Comparison of ENCODE assay signal across 15 mouse cellular contexts in genomic region chr3:55392605-55393004, GRCm38 (mm10).
A peak's percentile ranks its signal among the peaks of the same experiment; 100 is the strongest.
DNase-seq lines count a peak whose midpoint lies in the region; ATAC-seq and TF ChIP-seq lines count a peak whose summit lies in the region.
"Had no signal": no experiment of that assay in that cellular context is flagged by ENCODE, and none has a peak within 500 bp of the region (broad histone marks: within the 10 kb centered on the region; RNA-seq: fewer than 3 reads in every experiment).

No protein-coding gene starts in this region.

- H3K4me1 ChIP-seq in kidney, embryonic 15.5 days: 0 out of 2 replicates have a peak, but pooled peaks cover 4% of the 10 kb centered on the region
- H3K4me1 ChIP-seq: liver, embryonic 15.5 days had no signal

- no peak overlapping the region for H3K27ac ChIP-seq in gastrocnemius, adult 2 months
- no peak overlapping the region for H3K27ac ChIP-seq in kidney, embryonic 15.5 days
- no peak overlapping the region for H3K27ac ChIP-seq in layer of hippocampus, adult 2 months
- H3K27ac ChIP-seq: liver, embryonic 15.5 days; midbrain, embryonic 12.5 days had no signal

- H3K4me3 ChIP-seq in gastrocnemius, adult 2 months: no peak overlapping the region
- no peak overlapping the region for H3K4me3 ChIP-seq in kidney, embryonic 15.5 days (replicated peaks)
- no peak overlapping the region for H3K4me3 ChIP-seq in layer of hippocampus, adult 2 months
- H3K4me3 ChIP-seq: liver, embryonic 15.5 days; midbrain, embryonic 12.5 days had no signal

- H3K4me2 ChIP-seq in kidney, embryonic 15.5 days: no peak overlapping the region
- H3K4me2 ChIP-seq: liver, embryonic 15.5 days; midbrain, embryonic 12.5 days had no signal

- no peaks in the 10 kb centered on the region for H3K36me3 ChIP-seq in kidney, embryonic 15.5 days
- H3K36me3 ChIP-seq: liver, embryonic 15.5 days had no signal

- no peak for TF ChIP-seq CTCF in gastrocnemius, adult 2 months (IDR thresholded peaks at IDR 0.05)
- TF ChIP-seq CTCF in layer of hippocampus, adult 2 months (conservative IDR thresholded peaks at IDR 0.05): no peak

- no peaks in the 10 kb centered on the region for H3K27me3 ChIP-seq in kidney, embryonic 15.5 days
- H3K27me3 ChIP-seq: liver, embryonic 15.5 days; midbrain, embryonic 12.5 days had no signal

- WGBS in kidney, embryonic 15.5 days: 54% methylated on average over 3 of the region's 3 CpGs

- H3K9me3 ChIP-seq in kidney, embryonic 15.5 days (replicated peaks): no peaks in the 10 kb centered on the region
- H3K9me3 ChIP-seq: liver, embryonic 15.5 days; midbrain, embryonic 12.5 days had no signal

- DNase-seq in gastrocnemius, adult 2 months: peak; percentile 32
- no peak for DNase-seq in gastrocnemius, postnatal 25 days
- peak; percentile 80 for DNase-seq in kidney, postnatal 10 days
- DNase-seq in urinary bladder, postnatal 14 days (ENCODE audit: low spot score): peak; percentile 38
- no peak for DNase-seq in urinary bladder, postnatal 10 days (ENCODE audit: low spot score)
- peak; percentile 12 to 54 for DNase-seq in lung, postnatal 4 days
- no peak for DNase-seq in layer of hippocampus, adult 2 months (ENCODE audit: low spot score in 2 of 2)
- DNase-seq: adrenal gland, postnatal 36 days; cerebellum, adult 11 months; kidney, adult 11 months; layer of hippocampus, adult 9-11 months; thymus, adult 2 months had no signal

- ATAC-seq in kidney, embryonic 15.5 days (replicated peaks; ENCODE audit: low FRiP score): no peak

- intact Hi-C loops in gastrocnemius, adult 2 months (cut with DNase I): no loop called here

- H3K9ac ChIP-seq in kidney, embryonic 15.5 days: no peak overlapping the region
- H3K9ac ChIP-seq: liver, embryonic 15.5 days; midbrain, embryonic 12.5 days had no signal

Comparison
In these comparisons a context has a peak if more than half of its experiments do, and no peak if none do; other contexts are left out.
1. DNase-seq: peak in gastrocnemius, adult 2 months (single experiment), kidney, postnatal 10 days (single experiment), urinary bladder, postnatal 14 days (single experiment) and lung, postnatal 4 days (2 of 2); none in gastrocnemius, postnatal 25 days (single experiment), urinary bladder, postnatal 10 days (single experiment) and layer of hippocampus, adult 2 months (0 of 2).